In the genomic region with DNA sequence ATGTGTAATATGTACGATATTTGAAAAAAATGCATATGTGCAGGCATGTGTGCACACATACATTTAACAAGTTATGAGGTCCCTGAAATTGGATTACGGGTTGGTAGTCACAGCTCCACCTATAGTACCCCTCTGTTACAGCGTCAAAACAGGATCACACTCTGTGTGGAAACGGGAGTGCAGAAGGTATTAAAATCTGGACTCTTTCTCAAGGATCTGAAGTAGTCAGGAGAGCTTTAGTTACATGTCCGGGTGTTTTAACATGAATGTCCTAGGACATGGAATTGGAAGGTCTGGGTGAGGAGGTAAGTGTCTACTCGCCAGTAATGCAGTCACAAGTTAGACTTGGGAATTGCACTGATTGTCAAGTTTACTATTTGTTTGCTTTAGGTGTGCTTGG, we compare ENCODE assay signal across 8 mouse cellular contexts. TPM values are rescaled to one million over a fixed set of nuclear protein-coding genes. Genes with fewer than 3 reads are reported as not detected.
DNase-seq lines count a peak whose midpoint lies in the region; ATAC-seq and TF ChIP-seq lines count a peak whose summit lies in the region.

No protein-coding gene starts in this region.

- no peak for ATAC-seq in intestine, embryonic 14.5 days (replicated peaks; ENCODE audit: low FRiP score, low TSS enrichment, low read depth)
- ATAC-seq in liver, embryonic 13.5 days (ENCODE audit: low read depth), result no peak
- no peak for ATAC-seq in neural tube, embryonic 13.5 days (ENCODE audit: low read depth)

- no peaks in the 10 kb centered on the region for H3K27me3 ChIP-seq in thymus, adult 2 months (ENCODE audit: control insufficient read depth, insufficient read depth, low read length)
- H3K27me3 ChIP-seq in intestine, embryonic 14.5 days (replicated peaks; ENCODE audit: control insufficient read depth, insufficient read depth, low read length), result no peaks in the 10 kb centered on the region
- no peaks in the 10 kb centered on the region for H3K27me3 ChIP-seq in liver, embryonic 13.5 days
- no peaks in the 10 kb centered on the region for H3K27me3 ChIP-seq in neural tube, embryonic 13.5 days

- 10% methylated on average over 6 of the region's 6 CpGs for WGBS in thymus, adult 2 months
- WGBS in intestine, embryonic 14.5 days, result 12% methylated on average over 6 of the region's 6 CpGs
- WGBS in liver, embryonic 13.5 days (ENCODE audit: insufficient replicate concordance), result 42% methylated on average over 6 of the region's 6 CpGs
- 18% methylated on average over 6 of the region's 6 CpGs for WGBS in neural tube, embryonic 13.5 days

- no peaks in the 10 kb centered on the region for H3K9me3 ChIP-seq in intestine, embryonic 14.5 days (ENCODE audit: control insufficient read depth, low read length)
- H3K9me3 ChIP-seq in liver, embryonic 13.5 days (replicated peaks), result no peaks in the 10 kb centered on the region
- no peaks in the 10 kb centered on the region for H3K9me3 ChIP-seq in neural tube, embryonic 13.5 days

- TF ChIP-seq POLR2A in thymus, adult 2 months (IDR thresholded peaks at IDR 0.05; ENCODE audit: control insufficient read depth, extremely low read depth, insufficient read depth, low read length, poor library complexity), result no peak

- no peaks in the 10 kb centered on the region for H3K36me3 ChIP-seq in thymus, adult 2 months (ENCODE audit: control insufficient read depth, insufficient read depth, low read length)
- no peaks in the 10 kb centered on the region for H3K36me3 ChIP-seq in intestine, embryonic 14.5 days (ENCODE audit: control insufficient read depth, insufficient read depth, low read length)
- no peaks in the 10 kb centered on the region for H3K36me3 ChIP-seq in liver, embryonic 13.5 days
- no peaks in the 10 kb centered on the region for H3K36me3 ChIP-seq in neural tube, embryonic 13.5 days

- peak overlapping the region; percentile 78 for H3K4me2 ChIP-seq in intestine, embryonic 14.5 days (ENCODE audit: low read length)
- peak overlapping the region; percentile 39 for H3K4me2 ChIP-seq in liver, embryonic 13.5 days
- peak overlapping the region; percentile 79 for H3K4me2 ChIP-seq in neural tube, embryonic 13.5 days

- peak overlapping the region; percentile 5; the same call in 1 of the 2 replicates for H3K9ac ChIP-seq in intestine, embryonic 14.5 days (ENCODE audit: low read length)
- no peak overlapping the region for H3K9ac ChIP-seq in liver, embryonic 13.5 days
- H3K9ac ChIP-seq in neural tube, embryonic 13.5 days, result peak overlapping the region; percentile 56

- no peak overlapping the region for H3K27ac ChIP-seq in thymus, adult 2 months (ENCODE audit: control insufficient read depth, insufficient read depth, low read length)
- no peak overlapping the region for H3K27ac ChIP-seq in intestine, embryonic 14.5 days (ENCODE audit: low read depth)
- H3K27ac ChIP-seq in liver, embryonic 13.5 days, result peak overlapping the region; percentile 58
- H3K27ac ChIP-seq in neural tube, embryonic 13.5 days (replicated peaks), result peak overlapping the region; percentile 38; the same call in 1 of the 2 replicates

- peaks cover 13% of the 10 kb centered on the region for H3K4me1 ChIP-seq in thymus, adult 2 months (replicated peaks; ENCODE audit: control insufficient read depth, insufficient read depth, low read length)
- peaks cover 17% of the 10 kb centered on the region for H3K4me1 ChIP-seq in intestine, embryonic 14.5 days (replicated peaks; ENCODE audit: control insufficient read depth, insufficient read depth, low read length)
- peaks cover 45% of the 10 kb centered on the region for H3K4me1 ChIP-seq in liver, embryonic 13.5 days (replicated peaks)
- peaks cover 29% of the 10 kb centered on the region for H3K4me1 ChIP-seq in neural tube, embryonic 13.5 days (replicated peaks)

- no peak overlapping the region for H3K4me3 ChIP-seq in thymus, adult 2 months (ENCODE audit: control insufficient read depth, insufficient read depth, low read length)
- H3K4me3 ChIP-seq in intestine, embryonic 14.5 days (ENCODE audit: low read depth, low read length), result peak overlapping the region; percentile 86
- H3K4me3 ChIP-seq in liver, embryonic 13.5 days (replicated peaks), result peak overlapping the region; percentile 32
- peak overlapping the region; percentile 86 for H3K4me3 ChIP-seq in neural tube, embryonic 13.5 days

- peak; percentile 26 for DNase-seq in thymus, adult 2 months
- DNase-seq in thymus, postnatal 36 days, result no peak
- DNase-seq in cerebellum, postnatal 10 days, result peak; percentile 53 to 55
- DNase-seq in gastrocnemius, postnatal 10 days, result peak; percentile 10
- DNase-seq in intestine, embryonic 14.5 days (ENCODE audit: low spot score), result peak; percentile 61
- DNase-seq in liver, embryonic 13.5 days, result no peak
- DNase-seq in urinary bladder, postnatal 10 days (ENCODE audit: low spot score), result no peak

- TF ChIP-seq CTCF in thymus, adult 2 months (IDR thresholded peaks at IDR 0.05; ENCODE audit: borderline replicate concordance, control insufficient read depth, extremely low read depth, insufficient read depth, low read length, poor library complexity), result no peak

RNA-seq across cellular contexts. Expression of gene Mia2, which starts 34.0 kb away (rescaled TPM):
- 67.8 and 68.0 TPM in 2 replicates for polyA plus RNA-seq in thymus, adult 2 months (2012; rRNA removed)
- 10 to 100 TPM; 67.3 to 77.8 TPM for total RNA-seq in gastrocnemius, postnatal 10 days (2021)
- polyA plus RNA-seq in intestine, embryonic 14.5 days (2014; fragmentation: Nextera tagmentation; extraction: Ambion mirVana), result 70.9 and 75.2 TPM in 2 replicates
- 47.8 and 63.2 TPM in 2 replicates for polyA plus RNA-seq in liver, embryonic 13.5 days (2015; fragmentation: Nextera tagmentation; extraction: Ambion mirVana)
- polyA plus RNA-seq in neural tube, embryonic 13.5 days (2015; fragmentation: Nextera tagmentation; extraction: Ambion mirVana), result 46.2 and 46.3 TPM in 2 replicates

Comparison
In these comparisons a context has a peak if more than half of its experiments do, and no peak if none do; other contexts are left out.
1. DNase-seq: peak in thymus, adult 2 months (single experiment), cerebellum, postnatal 10 days (2 of 2), gastrocnemius, postnatal 10 days (single experiment) and intestine, embryonic 14.5 days (single experiment); none in thymus, postnatal 36 days (0 of 2), liver, embryonic 13.5 days (single experiment) and urinary bladder, postnatal 10 days (single experiment).
2. H3K27ac ChIP-seq: peak in liver, embryonic 13.5 days (single experiment) and neural tube, embryonic 13.5 days (single experiment); none in thymus, adult 2 months (single experiment) and intestine, embryonic 14.5 days (single experiment).
3. Peak in every context shown above with its lines, with median percentiles within 50 percentile points of each other: H3K4me2 ChIP-seq.